Mouse (Mus musculus) skeletal muscle tissue, adult 2 months (tissue): Measurements from ENCODE around the gene Hmg20b.
A peak's percentile ranks its signal among the peaks of the same experiment; 100 is the strongest.

Source experiments
- DNase-seq: peaks from one replicate; pipeline ENCODE4 v3.0.0-alpha.2; 2012; ENCODE audit warnings: low read depth, low spot score

Hmg20b gene

GRCm38 (mm10) chr10:81350351-81351063 is at the start of gene Hmg20b:
Gene Hmg20b (minus strand): TSS chr10:81350480.
- peak; percentile 97 for DNase-seq

- no peak for DNase-seq
These were observed 49.6 kb upstream of the Hmg20b start for GRCm38 (mm10) chr10:81399798-81400308.

GRCm38 (mm10) chr10:81399296-81399695 is 49.0 kb upstream of the Hmg20b start:
- DNase-seq: no peak

GRCm38 (mm10) chr10:81396749-81397148 is 46.5 kb upstream of the Hmg20b start:
- DNase-seq: no peak

GRCm38 (mm10) chr10:81395865-81396264 is 45.6 kb upstream of the Hmg20b start:
- no peak for DNase-seq

GRCm38 (mm10) chr10:81395127-81395526 is 44.8 kb upstream of the Hmg20b start:
- no peak for DNase-seq

- DNase-seq: no peak
These were observed 43.3 kb upstream of the Hmg20b start for GRCm38 (mm10) chr10:81393456-81394063.

- no peak for DNase-seq
These were observed 42.5 kb upstream of the Hmg20b start, which contains the start of gene Smim24 for GRCm38 (mm10) chr10:81392781-81393185. Gene Smim24 (plus strand): TSS chr10:81393051.

- DNase-seq: no peak
These were observed 42.0 kb upstream of the Hmg20b start for GRCm38 (mm10) chr10:81392270-81392669.

- DNase-seq: no peak
These were observed 40.3 kb upstream of the Hmg20b start for GRCm38 (mm10) chr10:81390678-81390965.

- DNase-seq: no peak
These were observed 39.8 kb upstream of the Hmg20b start for GRCm38 (mm10) chr10:81389801-81390677.

- no peak for DNase-seq
These were observed 39.1 kb upstream of the Hmg20b start for GRCm38 (mm10) chr10:81389373-81389772.

GRCm38 (mm10) chr10:81388505-81389055 is 38.3 kb upstream of the Hmg20b start, which contains the start of gene Gm48552:
Gene Gm48552 (plus strand): TSS chr10:81389005.
- no peak for DNase-seq

- DNase-seq: no peak
These were observed 37.4 kb upstream of the Hmg20b start for GRCm38 (mm10) chr10:81387716-81388115.

GRCm38 (mm10) chr10:81385603-81386306 is 35.5 kb upstream of the Hmg20b start:
- no peak for DNase-seq

GRCm38 (mm10) chr10:81384605-81384982 is 34.3 kb upstream of the Hmg20b start:
- DNase-seq: no peak

GRCm38 (mm10) chr10:81383802-81384604 is 33.7 kb upstream of the Hmg20b start, which contains the start of the genes Dohh and Gm48551:
Gene Dohh (plus strand): TSS chr10:81384428.
Gene Gm48551 (plus strand): TSS chr10:81384466.
- DNase-seq: peak; percentile 99

- DNase-seq: peak; percentile 65
These were observed 31.8 kb upstream of the Hmg20b start for GRCm38 (mm10) chr10:81382039-81382438.

- DNase-seq: no peak
These were observed 29.6 kb upstream of the Hmg20b start for GRCm38 (mm10) chr10:81379809-81380378.

- no peak for DNase-seq
These were observed 28.9 kb upstream of the Hmg20b start for GRCm38 (mm10) chr10:81379183-81379553.
